Mouse (Mus musculus) spleen, adult 2 months (tissue): ENCODE measurements around the gene Vamp2.

ENCODE experiments used
- CTCF ChIP-seq: fragments of 200-500 bp; IDR thresholded peaks from 2 replicates; pipeline ENCODE4 v1.5.1; 2011; ENCODE audit warnings: mild to moderate bottlenecking, inconsistent platforms; ENCODE audit not compliant: insufficient read depth, insufficient read length, insufficient replicate concordance; ENCODE audit errors: extremely low read depth
- POLR2A ChIP-seq: fragments of 200-500 bp; IDR thresholded peaks from 2 replicates; pipeline ENCODE4 v1.6.1; 2011; ENCODE audit warnings: low read depth, low read length, inconsistent platforms

- no peak for TF ChIP-seq CTCF
- no peak for TF ChIP-seq POLR2A
Observed at GRCm38 (mm10) chr11:69126706-69127095, 38.4 kb downstream of the Vamp2 start.
